Mouse (Mus musculus) CD8-positive naive resting alpha-beta T cell, adult 57 days (primary cell): Measurements from ENCODE around the gene Il4ra. TPM values are rescaled to one million over a fixed set of nuclear protein-coding genes. Genes with fewer than 3 reads are reported as not detected.

Experiments
- total RNA-seq: library from RNA; stranded (reverse); gene quantifications from one replicate; pipeline ENCODE4 v1.2.4, GENCODE M21; 2023

The Il4ra gene
- 250 TPM for total RNA-seq

GRCm38 (mm10) chr7:125551766-125552709, at the start of gene Il4ra:
Gene Il4ra, plus strand, starts transcription at chr7:125552120.

GRCm38 (mm10) chr7:125603185-125603631, 51.3 kb downstream of the Il4ra start, which contains the start of gene Il21r:
Gene Il21r, plus strand, starts transcription at chr7:125603429.

Other genes starting within 250 kb of the Il4ra start
- 4.7 TPM for gene Kdm8, start 107.4 kb upstream of the Il4ra start, total RNA-seq
- 49.5 TPM for gene Nsmce1, start 60.5 kb upstream of the Il4ra start, total RNA-seq
- 195 TPM for gene Il21r, start 51.3 kb downstream of the Il4ra start, total RNA-seq
- 62.3 TPM for gene Gtf3c1, start 155.7 kb downstream of the Il4ra start, total RNA-seq
- gene D430042O09Rik, start 155.8 kb downstream of the Il4ra start, total RNA-seq = 21.5 TPM